Mouse (Mus musculus): Measurements from ENCODE around the gene Ntrk1.

GRCm38 (mm10) chr3:87763202-87763601 is 31.8 kb downstream of the Ntrk1 start:
- TF ChIP-seq HCFC1 (IDR thresholded peaks at IDR 0.05; ENCODE audit: borderline replicate concordance, insufficient read depth, low read length): no peak
- TF ChIP-seq ZNF384 (IDR thresholded peaks at IDR 0.05; ENCODE audit: low read depth, low read length): no peak
- no peak for TF ChIP-seq ZC3H11A (IDR thresholded peaks at IDR 0.05; ENCODE audit: borderline replicate concordance, low read depth, low read length)
- no peak for TF ChIP-seq MAFK (IDR thresholded peaks at IDR 0.05; ENCODE audit: insufficient read depth, low read depth, low read length)

Data from ES-E14 (cell line).